Mouse (Mus musculus) ovary, adult 18-20 months (tissue): ENCODE results near the gene Rps6kl1.

ENCODE experiments used
- DNase-seq: peaks from one replicate; pipeline ENCODE4 v3.0.0; 2022; ENCODE audit warnings: low spot score, mixed read lengths

Rps6kl1 gene

GRCm38 (mm10) chr12:85141096-85141495, 10.0 kb downstream of the Rps6kl1 start:
- DNase-seq = no peak

- DNase-seq = no peak
Observed at GRCm38 (mm10) chr12:85140036-85140701, 10.9 kb downstream of the Rps6kl1 start.

DNA sequence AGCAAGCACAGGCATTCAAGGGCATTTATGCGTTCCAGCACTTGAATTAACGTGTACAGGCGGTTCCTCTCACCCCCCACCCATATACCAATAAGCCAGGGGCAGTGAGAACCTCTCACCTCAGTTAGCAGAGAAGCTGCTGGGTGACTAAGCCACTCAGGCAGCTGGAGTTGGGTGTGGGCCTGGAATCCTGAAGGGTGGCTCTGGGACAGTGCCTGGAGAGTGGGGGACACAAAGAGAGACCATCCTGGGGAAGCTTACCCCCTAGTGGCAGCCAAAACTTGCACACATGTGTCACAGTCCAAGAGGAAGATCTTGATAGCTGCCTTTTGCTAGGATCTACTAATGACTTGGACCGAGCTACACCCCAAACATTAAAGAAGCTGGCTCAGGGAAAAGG, 14.4 kb downstream of the Rps6kl1 start:
- DNase-seq = no peak

- DNase-seq = no peak
Observed at GRCm38 (mm10) chr12:85135513-85136470, 15.3 kb downstream of the Rps6kl1 start.

GRCm38 (mm10) chr12:85134043-85134794, 16.8 kb downstream of the Rps6kl1 start:
- no peak for DNase-seq

- DNase-seq = no peak
Observed at GRCm38 (mm10) chr12:85131361-85131760, 19.7 kb downstream of the Rps6kl1 start.

DNA sequence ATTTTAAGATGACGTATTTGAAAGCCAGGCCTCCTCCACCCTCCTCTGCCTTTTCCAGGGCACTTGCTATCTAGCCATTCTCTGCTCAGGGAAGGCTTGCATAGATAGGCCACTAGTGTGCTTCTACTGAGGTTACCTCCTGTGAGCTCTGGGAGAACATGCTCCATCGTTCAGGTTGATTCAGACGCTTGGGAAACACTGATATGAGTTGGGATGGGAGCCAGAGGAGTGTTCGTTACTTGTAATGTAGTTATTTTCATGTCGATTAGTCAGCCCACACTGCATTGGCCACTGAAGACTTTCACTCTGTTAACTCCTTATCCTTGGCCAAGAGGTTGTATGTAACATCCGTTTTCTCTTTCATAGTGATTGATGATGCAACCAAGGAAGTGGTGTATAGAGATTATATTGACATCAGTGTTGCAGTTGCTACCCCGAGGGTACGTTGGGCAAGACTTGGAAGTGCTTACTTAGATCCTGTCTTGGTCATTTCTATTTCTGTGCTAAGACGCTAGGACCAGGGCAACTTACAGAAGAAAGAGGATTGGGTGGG, 21.6 kb downstream of the Rps6kl1 start:
- no peak for DNase-seq

DNA sequence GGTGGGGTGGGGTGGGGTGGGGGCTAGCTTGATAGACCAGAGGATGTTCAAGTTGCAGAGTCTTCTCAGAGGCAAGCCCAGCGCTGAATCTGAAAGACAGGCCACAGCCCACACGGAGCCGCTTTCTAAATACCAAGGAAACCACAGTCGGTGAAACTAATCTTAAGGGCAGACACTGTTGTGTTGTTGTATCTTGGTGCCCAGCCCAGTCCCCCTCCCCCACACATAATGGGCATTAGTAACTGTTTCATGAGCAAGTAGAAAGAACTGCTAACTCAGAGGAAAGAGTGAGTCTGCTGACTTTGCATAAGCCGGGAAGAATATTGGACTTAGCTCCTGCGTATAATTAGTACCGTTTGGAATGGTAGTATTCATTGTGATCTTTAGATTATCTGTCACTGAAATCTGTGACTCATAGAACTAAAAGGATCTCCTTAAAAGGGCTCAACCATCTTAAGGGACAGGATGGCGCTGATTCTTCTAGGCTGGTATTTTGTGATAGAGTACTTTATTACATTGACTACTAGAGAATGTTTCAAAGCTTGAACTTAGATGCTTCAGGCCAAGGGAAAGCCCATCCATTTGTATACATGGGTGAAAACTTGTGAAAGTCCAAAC, 24.0 kb downstream of the Rps6kl1 start:
- DNase-seq = no peak

DNA sequence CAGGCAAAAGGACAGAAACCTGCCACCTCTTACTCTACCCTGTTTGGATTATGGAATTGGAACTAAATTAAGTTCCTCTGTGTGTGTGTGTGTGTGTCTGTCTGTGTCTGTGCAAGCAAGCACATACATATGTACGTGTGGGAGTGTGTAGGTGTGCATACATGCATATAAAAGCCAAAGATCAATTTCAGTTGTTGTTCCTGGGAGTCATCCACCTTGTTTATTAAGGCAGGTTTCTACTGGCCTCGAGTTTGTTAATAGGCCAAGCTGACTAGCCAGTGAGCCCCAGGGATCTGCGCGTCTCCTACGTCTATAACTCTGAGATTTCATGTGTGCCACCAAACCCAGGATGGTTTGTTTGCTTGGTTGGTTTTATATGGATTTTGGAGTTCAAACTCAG, 26.3 kb downstream of the Rps6kl1 start:
- DNase-seq = no peak

DNA sequence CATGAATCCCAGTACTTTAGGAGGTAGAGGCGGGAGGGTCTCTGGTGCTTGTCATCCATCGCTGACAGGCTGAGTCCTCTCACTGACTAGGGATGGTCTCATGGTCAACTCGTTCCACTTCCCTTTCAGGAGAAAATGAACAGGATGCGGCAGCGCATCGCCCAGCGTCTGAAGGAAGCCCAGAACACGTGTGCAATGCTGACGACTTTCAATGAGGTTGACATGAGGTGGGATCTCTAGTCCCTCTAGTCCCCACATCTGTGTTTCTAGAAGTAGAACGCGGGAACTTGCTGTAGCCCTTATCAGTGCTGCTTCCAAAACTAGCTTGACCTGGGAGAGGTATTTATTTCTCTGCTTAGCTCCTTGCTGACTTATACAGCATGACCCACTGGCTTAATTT, 27.4 kb downstream of the Rps6kl1 start:
- no peak for DNase-seq

DNA sequence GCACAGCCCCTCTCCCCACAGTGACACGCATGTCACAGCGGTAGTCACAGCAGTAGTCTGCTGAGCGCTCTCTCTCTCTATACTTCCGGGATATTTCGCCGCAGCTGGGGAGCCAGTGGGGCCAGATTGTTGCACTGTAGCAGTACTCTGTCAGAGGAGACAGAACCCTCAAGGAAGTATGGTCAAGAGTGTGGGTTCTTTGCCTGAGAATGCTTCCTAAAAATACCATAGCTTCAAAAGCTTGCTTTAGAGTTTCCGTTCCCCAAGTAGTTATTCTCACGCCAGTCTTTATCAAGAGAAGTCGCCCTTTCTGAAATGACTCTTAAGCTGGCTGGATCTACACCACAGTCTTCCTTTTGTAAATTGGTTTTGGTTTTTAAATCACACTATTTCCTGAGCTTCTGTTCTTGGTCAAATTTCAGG, 27.9 kb downstream of the Rps6kl1 start:
- DNase-seq = no peak

- no peak for DNase-seq
Observed at GRCm38 (mm10) chr12:85121806-85122459, 29.1 kb downstream of the Rps6kl1 start.

GRCm38 (mm10) chr12:85115678-85116077, 35.4 kb downstream of the Rps6kl1 start:
- no peak for DNase-seq

DNA sequence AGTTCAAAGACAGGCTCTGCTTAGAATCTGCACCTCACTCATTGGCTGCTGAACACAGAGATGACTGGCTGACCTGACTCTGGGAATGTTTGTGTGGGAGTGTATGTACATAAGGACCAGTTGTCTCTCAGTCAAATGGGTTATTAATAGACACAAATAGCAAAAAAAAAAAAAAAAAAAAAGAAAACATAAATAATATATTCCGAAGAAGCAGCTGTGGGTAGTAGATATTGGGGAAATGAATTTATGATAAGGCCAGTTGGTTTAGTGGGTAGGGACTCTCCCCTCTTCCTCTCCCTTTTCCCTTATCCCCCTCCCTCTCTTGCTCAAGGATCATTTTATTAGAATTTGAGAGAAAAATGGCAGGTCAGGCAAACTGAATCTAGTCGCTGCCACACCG, 37.1 kb downstream of the Rps6kl1 start:
- no peak for DNase-seq

DNA sequence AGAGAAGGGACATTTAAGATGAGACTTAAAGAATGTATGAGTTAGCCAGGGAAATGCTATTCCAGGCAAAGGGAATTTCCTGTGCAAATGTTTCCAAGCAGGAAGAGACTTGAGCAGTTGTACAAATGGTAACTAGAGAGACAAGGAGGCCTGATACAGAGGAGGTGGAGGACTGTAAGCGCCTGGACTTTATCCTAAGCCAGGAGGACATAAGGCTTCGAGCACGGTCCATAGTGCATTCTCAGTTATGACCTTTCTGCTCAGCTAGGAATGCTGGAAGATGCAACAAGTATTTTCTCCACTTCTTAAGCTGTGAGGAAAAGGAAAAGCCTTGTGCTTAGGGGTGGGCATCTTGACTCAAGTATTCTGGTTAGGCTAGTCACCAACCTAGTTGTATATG, 37.7 kb downstream of the Rps6kl1 start:
- no peak for DNase-seq

DNA sequence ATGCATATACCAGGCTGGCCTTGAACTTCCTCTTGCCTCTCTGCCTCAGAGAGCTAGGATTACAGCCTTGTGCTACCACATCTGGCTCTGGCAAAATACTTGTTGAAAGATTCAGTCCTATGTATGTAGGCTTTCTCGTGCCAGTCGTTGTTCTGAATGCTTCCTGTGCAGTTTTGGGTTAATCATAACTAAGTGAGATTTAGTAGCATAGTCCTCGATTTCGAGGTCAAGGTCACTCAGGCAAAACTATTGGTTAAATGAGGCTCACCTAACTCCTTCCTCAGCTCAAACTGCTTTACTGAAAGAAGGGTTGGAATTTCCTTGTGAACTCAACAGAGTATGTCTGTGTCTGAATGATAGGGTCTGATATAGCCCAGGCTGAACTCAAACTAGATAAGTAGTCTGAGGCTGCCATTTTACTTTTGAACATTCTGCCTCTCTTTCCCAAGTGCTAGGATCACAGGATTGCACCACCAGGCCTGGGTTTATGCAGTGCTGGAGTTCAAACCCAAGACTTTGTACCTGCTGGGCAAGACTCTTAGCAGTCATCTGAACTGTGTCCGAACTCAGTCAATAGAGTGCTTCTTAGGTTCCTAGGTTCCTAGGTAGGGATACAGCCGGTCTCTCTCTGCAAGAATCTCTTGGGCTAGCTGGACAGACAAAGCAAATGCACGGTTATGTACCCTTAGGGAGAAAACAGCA, 38.4 kb downstream of the Rps6kl1 start:
- no peak for DNase-seq

- peak; percentile 72 for DNase-seq
Observed at GRCm38 (mm10) chr12:85110698-85111592, 40.1 kb downstream of the Rps6kl1 start, which contains the start of the genes Prox2 and Dlst. Gene Prox2, minus strand, starts transcription at chr12:85110759. Gene Dlst, plus strand, starts transcription at chr12:85110833.

- no peak for DNase-seq
Observed at GRCm38 (mm10) chr12:85110011-85110697, 40.9 kb downstream of the Rps6kl1 start.

- no peak for DNase-seq
Observed at GRCm38 (mm10) chr12:85109426-85109825, 41.6 kb downstream of the Rps6kl1 start.
